Mouse (Mus musculus): ENCODE results near the gene Calr4. TPM values are rescaled to one million over a fixed set of nuclear protein-coding genes. Genes with fewer than 3 reads are reported as not detected.

The Calr4 gene
- 0.76 and 1.1 TPM in 2 replicates for polyA plus RNA-seq (2012; rRNA removed)

DNA sequence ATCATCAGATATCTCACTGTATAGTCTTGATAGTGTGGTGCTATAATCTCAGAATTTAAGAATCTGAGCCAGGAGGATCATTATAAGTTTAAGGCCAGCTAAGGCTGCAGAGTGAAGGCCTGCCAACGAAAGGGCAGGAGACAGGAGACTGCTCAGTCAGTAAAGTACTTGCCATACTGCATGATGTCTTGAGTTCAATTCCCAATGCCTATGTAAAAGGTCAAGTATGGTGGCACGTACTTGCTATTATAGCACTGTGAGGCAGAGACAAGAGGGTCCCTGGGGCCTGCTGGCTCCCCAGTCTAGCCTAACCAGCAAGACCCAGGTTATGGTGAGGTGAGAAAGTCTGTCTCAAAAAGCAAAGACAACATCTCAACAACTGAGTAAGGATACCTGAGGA is at the start of gene Calr4:
Gene Calr4, plus strand, starts transcription at position 301 of the 400 bp plus-strand sequence.
- no peak for DNase-seq (ENCODE audit: extremely low spot score in 1 of 2, low spot score in 1 of 2)

DNA sequence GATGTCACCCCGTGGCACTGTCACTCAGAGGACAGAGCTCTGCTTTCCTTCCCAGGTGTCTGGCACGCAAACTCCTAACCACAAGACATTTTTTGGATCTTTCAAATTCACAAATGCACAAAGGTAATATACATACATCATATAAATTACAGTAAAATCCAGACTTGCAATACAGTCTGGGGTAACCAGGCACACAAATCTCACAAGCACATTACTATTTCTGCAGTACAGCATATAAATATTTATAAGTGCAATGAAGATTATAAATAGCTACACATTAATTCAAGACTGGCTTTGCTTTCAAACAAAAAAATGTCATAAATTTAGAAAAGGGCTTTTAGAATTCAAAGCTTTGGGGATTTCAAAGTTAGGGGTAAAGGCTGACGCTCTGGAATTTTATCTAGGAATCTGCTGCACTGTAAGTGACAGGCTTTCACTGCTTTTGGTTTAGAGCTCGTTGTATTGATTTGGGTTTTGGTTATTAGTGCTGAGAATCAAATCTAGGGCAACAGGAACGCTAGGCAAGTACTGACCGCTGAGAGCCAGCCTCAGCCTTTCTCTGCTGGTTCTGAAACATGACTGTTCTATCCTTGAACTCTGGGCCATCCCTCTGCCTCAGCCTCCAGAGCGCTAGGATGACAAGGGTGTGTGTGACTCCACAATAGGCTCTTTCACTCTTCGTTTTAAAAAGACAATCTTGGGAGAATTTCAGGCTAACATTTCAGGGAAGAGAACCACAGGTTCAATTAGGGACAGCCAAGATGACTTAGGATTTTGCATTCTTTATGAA is 48.5 kb upstream of the Calr4 start:
- no peak for DNase-seq (ENCODE audit: extremely low spot score in 1 of 2, low spot score in 1 of 2)

DNA sequence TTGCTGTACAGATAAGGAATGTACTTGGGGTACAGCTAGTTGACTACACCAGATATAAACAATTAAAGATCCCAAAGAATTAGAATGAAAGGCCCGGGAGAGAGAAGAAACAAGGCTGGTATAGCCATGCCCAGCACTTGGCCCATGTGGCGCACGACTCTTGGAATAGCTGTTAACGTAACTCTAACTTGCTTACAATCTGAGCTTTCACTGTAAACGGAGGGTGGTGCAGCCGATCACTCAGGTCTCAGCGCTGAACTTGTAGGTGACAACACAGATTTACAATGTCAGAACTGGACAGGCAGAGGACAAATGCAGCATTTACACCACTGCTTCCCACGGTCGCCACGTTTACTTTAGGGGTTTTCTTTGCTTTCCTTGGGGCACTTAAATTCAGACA is 42.7 kb upstream of the Calr4 start:
- DNase-seq (ENCODE audit: extremely low spot score in 1 of 2, low spot score in 1 of 2), result no peak

DNA sequence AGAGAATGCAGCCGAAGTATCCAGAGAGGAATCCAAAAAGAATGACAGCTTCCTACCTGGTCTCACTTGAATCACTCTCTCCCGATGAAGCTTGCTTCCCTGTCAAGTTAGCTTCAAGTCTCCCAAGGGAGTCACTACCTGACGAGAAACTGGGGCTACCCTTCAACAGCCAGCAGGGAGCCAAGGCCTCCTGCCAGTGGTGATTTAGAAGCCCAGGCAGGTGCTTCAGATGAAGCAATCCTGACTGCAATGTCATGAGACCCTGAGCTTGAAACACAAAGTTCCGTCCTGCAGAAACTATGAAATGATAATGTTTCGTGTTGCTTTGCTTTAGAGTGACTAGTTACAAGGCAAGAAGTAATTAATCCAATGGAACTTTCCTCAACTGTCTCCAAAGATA is 40.4 kb upstream of the Calr4 start:
- DNase-seq (ENCODE audit: extremely low spot score in 1 of 2, low spot score in 1 of 2), result no peak

DNA sequence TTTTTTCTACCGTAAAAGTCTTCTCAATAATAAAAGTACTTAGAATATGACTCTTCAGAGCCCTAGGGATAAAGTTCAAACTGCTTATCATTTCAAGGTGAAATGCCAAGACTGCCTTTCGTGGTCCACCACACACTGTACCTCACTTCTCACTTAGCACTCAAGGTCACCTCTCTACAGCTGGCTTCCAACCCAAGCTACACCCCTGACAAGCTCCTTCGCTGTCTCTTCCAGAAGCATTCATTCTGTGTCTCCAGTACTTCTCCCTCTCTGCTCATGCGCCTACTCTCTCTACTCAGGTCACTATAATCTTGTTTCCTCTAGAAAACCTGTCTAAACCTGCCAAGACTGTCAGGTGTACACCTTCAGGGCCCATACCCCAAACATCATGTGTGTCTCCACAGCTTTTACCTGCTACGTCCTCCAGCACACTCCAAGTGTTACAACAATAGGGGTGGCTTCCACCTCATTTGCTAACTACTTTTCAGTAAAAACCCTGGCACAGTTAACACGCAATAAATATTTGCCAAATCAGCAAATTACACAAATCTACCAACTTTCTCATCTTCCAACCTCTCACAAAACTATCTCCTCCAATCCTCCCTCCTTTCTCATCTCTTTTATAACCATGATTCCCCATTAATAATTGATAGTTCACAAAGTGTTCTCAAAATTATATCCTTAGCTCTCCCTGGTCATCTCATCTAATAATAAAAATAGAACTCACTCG is 38.2 kb upstream of the Calr4 start:
- DNase-seq (ENCODE audit: extremely low spot score in 1 of 2, low spot score in 1 of 2), result no peak

DNA sequence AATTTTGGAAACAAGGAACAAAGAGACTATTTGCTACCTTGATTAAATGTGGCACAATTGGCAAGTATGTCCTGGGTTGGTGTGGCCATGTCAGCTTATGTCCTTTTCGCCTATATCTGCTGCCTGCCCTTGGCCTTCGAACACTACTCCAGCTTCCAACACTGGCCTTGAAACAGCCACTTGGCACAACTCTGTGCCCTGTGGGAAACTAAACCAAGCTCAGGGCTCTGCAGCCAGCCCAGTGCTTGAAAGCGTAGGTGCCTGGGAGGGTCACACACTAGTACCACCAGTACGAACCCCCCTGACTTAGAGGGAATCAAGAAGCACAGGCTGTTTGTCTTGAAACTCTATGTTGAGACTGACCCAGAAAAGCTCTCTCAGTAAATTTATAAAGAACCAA is 35.2 kb upstream of the Calr4 start:
- no peak for DNase-seq (ENCODE audit: extremely low spot score in 1 of 2, low spot score in 1 of 2)

DNA sequence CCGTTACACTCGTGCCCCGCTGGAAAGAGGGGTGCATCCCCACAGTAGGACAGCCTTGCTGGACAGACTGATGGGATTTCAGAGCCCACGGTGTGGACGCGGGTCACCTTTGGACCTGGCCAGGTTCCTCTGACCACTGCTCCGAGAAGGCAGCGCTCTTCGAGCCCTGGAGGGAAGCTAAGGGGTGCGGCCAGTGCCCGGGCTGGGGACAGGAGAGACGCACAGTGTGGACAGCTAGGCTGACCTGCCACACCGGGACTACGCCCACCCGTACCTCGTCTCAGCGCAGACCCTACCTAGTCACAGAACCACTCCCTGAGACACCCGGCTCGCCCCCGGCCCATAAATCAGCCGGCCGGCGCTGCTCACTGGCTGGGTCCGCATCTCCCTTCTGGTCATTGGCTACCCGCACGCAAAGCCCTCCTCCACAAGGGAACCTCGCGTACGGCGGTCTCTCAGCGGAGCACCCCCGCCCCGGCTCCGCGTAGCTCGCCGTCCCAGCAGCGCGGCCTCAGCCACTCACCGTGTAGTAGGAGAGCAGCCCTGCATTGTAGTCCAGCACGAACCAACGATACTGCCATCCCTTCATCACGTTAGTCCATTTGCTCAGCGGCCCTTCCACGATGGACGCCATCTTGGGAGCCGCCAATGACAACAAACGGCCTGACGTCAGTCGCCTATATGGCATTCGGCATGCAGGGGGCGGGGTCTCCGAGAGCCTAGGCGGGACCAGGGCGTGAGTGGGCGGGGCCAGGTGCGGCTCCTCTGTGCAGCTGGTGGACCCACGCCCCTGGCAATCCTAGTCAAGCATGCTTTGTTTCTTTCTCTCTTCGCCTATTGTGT is 32.5 kb upstream of the Calr4 start, which contains the start of gene Osbpl9:
Gene Osbpl9, minus strand, starts transcription at position 691 of the 843 bp plus-strand sequence.
- DNase-seq (ENCODE audit: extremely low spot score in 1 of 2, low spot score in 1 of 2), result peak; percentile 94 to 98

DNA sequence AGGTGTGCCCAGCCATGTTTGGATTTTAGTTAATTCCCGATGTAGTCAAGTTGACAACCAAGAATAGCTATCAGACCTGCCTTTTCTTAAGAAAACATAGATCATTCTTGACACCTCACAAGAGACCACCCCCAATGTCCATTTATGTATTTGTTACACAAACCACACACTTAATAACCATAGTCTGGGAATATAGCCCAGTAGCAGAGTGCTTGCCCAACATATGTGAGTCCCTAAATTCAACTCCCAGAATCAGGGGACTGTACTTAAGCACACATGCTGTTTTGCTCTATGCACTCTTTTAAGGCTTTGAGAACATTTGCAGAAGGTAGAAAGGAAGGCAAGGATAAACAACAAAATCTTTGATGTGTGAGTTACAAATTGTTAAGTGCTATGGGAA is 30.4 kb upstream of the Calr4 start:
- no peak for DNase-seq (ENCODE audit: extremely low spot score in 1 of 2, low spot score in 1 of 2)

DNA sequence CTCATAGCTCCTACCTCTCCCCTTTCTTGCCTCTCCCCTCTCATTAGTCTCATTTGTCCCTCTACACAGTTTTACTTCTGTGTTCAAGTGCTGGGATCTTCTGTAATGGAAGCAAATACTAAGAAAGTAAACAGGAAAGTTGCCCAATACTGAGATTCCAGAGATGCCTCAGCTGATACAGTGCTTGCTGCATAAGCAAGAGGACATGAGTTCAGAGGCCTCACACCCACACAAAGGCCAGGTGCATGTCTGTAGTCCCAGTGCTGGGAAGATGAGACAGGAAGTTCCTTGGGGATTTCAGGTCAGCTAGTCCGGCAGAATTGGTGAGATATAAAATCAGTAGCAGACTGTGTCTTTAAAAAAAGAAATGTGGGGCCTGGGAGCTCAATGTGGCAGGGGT is 29.9 kb upstream of the Calr4 start:
- DNase-seq (ENCODE audit: extremely low spot score in 1 of 2, low spot score in 1 of 2), result no peak

DNA sequence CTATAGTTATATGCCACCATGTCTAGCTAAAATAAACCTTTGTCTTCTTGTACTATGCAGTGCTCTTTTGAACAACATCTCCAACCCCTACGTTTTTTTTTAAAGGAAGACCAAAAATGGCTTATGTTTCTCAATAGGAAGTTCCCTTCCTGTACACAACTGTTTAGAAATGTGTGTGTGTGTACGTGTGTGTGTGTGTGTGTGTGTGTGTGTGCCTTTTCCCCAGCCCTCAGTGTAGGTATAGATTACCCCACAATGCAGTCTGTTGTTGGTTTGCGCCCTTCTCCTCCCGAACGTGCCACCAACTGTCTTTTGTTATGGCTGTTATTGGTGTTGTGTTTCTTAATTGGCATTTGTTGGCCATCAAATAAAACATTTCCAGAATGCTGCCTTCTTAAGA is 26.8 kb upstream of the Calr4 start:
- DNase-seq (ENCODE audit: extremely low spot score in 1 of 2, low spot score in 1 of 2), result no peak

DNA sequence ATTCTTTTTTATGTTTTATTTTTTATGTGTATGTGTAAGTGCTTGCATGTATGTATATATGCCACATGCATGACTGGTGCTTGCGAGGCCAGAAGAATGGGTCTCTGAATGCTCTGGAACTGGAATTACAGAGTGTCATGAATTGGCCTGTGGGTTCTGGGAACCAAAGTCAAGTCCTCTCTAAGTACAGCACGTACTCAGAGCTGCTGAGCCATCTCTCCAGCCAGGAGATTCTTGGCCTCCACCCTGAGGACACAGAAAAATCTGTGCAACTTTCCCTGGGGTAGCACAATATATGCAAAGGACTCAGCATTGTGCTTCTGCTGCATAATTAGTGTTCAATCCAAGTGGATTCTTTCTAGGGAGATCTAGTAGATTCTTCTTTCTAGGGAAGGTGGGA is 24.0 kb upstream of the Calr4 start:
- no peak for DNase-seq (ENCODE audit: extremely low spot score in 1 of 2, low spot score in 1 of 2)

DNA sequence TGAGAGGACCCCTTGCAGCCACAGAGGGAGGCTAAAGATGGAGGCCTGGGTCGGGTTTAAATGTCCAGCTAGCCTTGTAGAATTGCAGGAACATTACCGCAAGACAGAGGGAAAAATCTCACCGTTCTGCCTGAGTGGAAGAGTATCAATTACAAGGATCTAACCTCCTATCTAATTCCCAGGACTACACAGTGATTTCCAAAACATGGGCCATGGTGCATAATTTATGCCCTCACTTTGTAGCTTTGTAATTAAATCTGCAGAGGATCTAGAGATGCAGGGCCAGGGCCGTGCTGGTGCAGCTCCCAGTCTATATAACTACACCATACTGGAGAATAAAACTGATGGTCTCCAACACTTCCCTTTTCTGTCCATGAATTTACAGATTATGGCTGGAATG is 23.4 kb upstream of the Calr4 start:
- no peak for DNase-seq (ENCODE audit: extremely low spot score in 1 of 2, low spot score in 1 of 2)

DNA sequence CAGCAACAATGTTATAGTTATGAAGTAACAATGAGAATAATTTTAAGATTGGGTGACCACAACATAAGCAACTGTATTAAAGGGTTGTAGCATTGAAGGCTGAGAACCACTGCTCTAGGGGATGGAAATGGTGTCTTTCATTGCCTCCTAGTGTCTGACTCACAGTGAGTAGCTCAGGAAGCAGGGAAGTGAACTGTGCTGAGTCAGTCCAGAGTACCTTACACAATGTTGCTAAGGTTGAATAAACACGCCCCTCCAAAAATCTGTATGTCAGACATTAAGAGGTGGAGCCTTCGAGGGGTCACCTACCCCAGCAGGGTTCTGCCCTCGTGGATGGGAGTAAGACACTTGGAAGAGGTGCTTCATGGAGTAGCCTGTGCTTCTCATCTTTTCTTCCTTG is 20.3 kb upstream of the Calr4 start:
- no peak for DNase-seq (ENCODE audit: extremely low spot score in 1 of 2, low spot score in 1 of 2)

DNA sequence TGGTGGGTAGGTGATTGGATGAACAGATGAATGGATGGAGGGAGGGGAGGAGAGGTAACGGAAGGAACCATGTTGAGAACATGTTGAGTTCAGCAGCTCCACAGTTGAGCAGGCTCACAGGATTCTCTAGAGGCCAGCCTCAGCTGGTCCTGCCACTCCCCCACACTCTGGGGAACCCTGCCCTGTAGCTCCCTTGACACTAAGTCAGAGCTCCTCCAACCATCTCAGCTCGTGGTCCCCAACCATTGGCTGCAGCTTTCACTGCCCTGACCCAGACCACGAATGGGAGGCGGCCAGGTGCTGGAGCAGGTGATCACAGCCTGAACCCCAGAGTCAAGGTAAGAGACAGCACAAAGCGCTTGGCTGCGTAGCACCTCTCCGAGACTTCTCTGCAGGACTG is 16.3 kb upstream of the Calr4 start:
- DNase-seq (ENCODE audit: extremely low spot score in 1 of 2, low spot score in 1 of 2), result no peak

DNA sequence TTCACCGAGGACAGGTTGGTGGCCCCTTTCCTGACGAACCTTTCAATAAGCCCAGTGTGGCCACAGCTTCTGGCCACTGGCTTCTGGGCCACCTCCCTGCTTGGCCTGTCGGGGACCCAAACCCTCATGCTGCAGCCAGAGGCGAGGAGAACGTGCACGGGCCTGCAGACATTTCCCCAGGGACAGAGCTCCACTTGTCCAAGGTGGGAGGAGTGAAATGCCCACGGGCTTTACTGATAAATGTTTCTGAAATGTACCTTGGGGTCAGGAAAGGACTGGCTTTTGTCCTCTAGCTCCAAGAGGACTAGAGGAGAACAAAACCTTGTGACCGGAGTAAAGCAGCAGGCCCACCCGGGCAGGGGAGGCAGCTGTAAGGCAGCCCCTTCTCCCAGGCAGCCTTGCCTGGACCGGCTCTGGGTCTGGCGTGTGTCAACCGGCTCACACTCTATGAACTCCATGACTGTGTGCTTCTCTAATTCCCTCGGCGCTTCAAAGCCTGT is 13.8 kb upstream of the Calr4 start:
- no peak for DNase-seq (ENCODE audit: extremely low spot score in 1 of 2, low spot score in 1 of 2)

DNA sequence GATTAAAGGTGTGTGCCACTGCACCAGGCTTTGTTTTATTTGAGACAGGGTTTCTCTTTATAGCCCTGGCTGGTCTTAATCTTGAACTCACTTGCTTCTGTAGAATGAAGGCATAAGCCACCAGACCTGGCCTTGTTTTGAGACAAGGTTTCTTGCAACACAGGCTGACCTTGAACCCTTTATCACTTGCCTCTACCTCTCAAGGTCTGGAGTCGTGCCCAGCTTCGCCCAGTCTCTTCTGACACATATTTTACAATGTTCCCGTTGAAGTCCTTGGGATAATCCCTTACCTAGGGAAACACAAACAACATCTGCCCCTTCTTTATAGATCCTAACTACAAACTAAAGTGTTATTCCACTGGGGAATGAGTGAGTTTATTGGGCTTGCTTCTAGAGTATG is 12.3 kb upstream of the Calr4 start:
- DNase-seq (ENCODE audit: extremely low spot score in 1 of 2, low spot score in 1 of 2), result no peak

DNA sequence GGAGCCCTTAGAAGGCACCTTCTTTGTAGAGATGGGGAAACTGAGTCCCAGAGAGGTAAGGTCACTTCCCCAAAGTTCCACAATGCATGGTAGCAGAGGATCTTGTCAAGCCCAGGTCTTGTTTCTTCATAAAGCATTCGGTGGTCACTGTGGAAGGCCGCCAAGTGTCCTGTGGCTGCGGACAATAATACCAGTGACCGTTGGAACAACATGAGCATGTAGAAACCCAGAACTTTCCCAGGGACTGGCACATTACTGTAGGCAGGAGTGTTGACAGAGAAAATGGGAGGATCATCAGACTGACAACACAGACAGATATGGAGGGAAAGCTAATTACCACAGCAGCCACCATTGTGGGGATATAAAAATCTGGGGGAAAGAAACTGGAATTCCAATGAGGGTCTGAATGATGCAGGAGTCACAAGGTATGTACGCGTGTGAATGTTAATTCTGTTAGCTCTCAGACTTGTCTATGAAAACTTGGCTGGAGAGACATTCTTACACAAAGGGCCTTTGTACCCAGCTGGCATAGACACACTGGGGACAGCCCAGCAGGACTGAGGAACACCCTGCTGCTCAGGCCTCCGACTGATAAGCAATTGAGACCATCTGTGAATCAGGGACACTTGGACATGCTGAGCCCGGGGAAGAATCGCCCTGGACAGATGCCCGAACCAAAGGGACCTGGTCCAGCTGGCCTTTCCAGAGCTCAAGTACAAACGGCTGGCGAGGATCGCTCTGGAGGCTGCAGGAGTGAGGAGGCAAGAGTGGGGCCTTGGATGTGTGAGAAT is 9.3 kb upstream of the Calr4 start:
- peak; percentile 78 to 80 for DNase-seq (ENCODE audit: extremely low spot score in 1 of 2, low spot score in 1 of 2)

DNA sequence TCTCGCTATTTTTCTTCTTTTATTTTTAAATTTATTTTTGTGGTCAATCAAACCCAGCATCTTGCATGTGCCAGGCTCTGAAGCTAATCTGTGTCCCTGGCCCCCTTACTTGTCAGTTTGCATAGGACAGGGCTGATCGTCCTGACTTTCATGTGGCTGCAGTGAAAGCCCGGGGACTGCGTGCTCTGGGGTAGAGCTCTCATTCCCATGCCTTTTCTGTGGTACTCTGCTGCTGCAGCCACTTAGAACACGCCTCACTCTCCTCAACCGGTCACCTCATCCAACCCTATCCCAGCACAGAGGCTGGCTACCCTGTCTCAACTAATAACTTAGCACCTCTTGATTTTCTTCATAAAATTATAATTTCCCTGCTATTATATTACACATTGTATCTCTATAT is 8.7 kb upstream of the Calr4 start:
- no peak for DNase-seq (ENCODE audit: extremely low spot score in 1 of 2, low spot score in 1 of 2)

DNA sequence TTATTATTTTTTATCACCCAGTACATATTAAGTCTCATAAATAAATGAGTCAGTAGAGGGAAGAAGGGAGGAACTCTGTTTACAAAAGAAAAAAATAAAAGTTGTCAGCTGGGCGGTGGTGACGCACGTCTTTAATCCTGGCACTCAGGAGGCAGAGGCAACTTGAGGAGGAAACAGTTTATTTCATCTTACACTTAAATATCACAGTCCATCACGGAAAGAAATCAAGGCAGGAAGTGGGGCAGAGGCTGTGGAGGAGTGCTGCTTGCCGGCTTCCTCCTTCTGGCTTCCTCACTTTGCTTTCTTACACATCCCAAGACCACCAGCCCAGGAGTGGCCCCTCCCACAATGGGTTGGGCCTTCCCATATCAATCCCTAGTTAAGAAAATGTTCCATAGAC is 8.2 kb upstream of the Calr4 start:
- no peak for DNase-seq (ENCODE audit: extremely low spot score in 1 of 2, low spot score in 1 of 2)

DNA sequence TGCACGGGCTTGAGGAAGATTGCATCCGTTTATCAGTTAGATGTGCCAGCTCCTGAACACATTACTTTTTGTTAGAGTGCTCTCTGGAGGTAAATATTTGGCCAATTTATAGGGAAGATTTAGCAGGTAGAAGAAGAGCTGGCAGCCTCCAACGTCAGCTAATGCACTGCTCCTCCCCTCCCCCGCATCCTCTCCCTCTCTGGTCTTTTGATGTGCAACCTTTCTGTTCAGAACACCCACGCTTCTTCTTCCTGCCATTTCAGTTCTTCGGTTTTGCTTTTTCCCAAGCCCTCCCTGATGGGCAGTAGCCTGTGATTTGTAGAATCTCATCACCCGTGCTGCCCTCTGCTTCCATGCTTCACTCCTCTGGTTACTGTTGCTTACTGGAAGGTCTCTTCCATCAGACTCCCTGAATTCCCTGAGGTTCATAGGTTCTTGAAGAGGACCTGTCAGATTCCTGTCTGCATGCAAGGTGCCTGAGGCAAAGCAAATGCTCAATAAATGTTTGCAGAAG is 4.5 kb upstream of the Calr4 start:
- no peak for DNase-seq (ENCODE audit: extremely low spot score in 1 of 2, low spot score in 1 of 2)

All from frontal cortex, adult 2 months (tissue).